Mouse (Mus musculus): ENCODE measurements around the gene Gcnt1.

GRCm38 (mm10) chr19:17368557-17368956 is 4.1 kb downstream of the Gcnt1 start:
- no peak for TF ChIP-seq EP300 (IDR thresholded peaks at IDR 0.05)
- no peak for TF ChIP-seq CTCF (IDR thresholded peaks at IDR 0.05)
